Mouse (Mus musculus): ENCODE results near the gene Cd70.

GRCm38 (mm10) chr17:57173351-57173750 is 23.8 kb upstream of the Cd70 start:
- TF ChIP-seq CTCF (IDR thresholded peaks at IDR 0.05; ENCODE audit: control insufficient read depth, insufficient read depth, low read length) (no peak), POLR2A (IDR thresholded peaks at IDR 0.05; ENCODE audit: borderline replicate concordance, control insufficient read depth, low read depth, low read length) (no peak)
